Mouse (Mus musculus): ENCODE results near the gene 1700067P10Rik.

Gene 1700067P10Rik

GRCm38 (mm10) chr17:48089019-48089418 lies at the start of gene 1700067P10Rik:
Gene 1700067P10Rik, plus strand, starts transcription at chr17:48089319.
- DNase-seq = no peak

GRCm38 (mm10) chr17:48041351-48042287 lies 47.5 kb upstream of the 1700067P10Rik start:
- DNase-seq = no peak

GRCm38 (mm10) chr17:48043154-48043880 lies 45.8 kb upstream of the 1700067P10Rik start:
- DNase-seq = no peak

- peak; percentile 78 for DNase-seq
Measured at GRCm38 (mm10) chr17:48045631-48046030, 43.5 kb upstream of the 1700067P10Rik start.

GRCm38 (mm10) chr17:48051638-48052337 lies 37.3 kb upstream of the 1700067P10Rik start:
- DNase-seq = no peak

GRCm38 (mm10) chr17:48052338-48053067 lies 36.6 kb upstream of the 1700067P10Rik start:
- DNase-seq = no peak

GRCm38 (mm10) chr17:48053646-48054045 lies 35.5 kb upstream of the 1700067P10Rik start:
- DNase-seq = no peak

GRCm38 (mm10) chr17:48055076-48055816 lies 33.9 kb upstream of the 1700067P10Rik start:
- DNase-seq = no peak

GRCm38 (mm10) chr17:48057382-48057781 lies 31.7 kb upstream of the 1700067P10Rik start:
- no peak for DNase-seq

GRCm38 (mm10) chr17:48064196-48064843 lies 24.8 kb upstream of the 1700067P10Rik start:
- no peak for DNase-seq

GRCm38 (mm10) chr17:48065081-48065501 lies 24.0 kb upstream of the 1700067P10Rik start:
- DNase-seq = no peak

GRCm38 (mm10) chr17:48067083-48067614 lies 22.0 kb upstream of the 1700067P10Rik start:
- DNase-seq = no peak

- no peak for DNase-seq
Measured at GRCm38 (mm10) chr17:48067729-48068128, 21.4 kb upstream of the 1700067P10Rik start.

GRCm38 (mm10) chr17:48080626-48081025 lies 8.5 kb upstream of the 1700067P10Rik start:
- no peak for DNase-seq

GRCm38 (mm10) chr17:48089446-48089845 lies 327 bp downstream of the 1700067P10Rik start:
- DNase-seq = no peak

- DNase-seq = no peak
Measured at GRCm38 (mm10) chr17:48090305-48090704, 1.2 kb downstream of the 1700067P10Rik start.

- no peak for DNase-seq
Measured at GRCm38 (mm10) chr17:48093286-48093817, 4.2 kb downstream of the 1700067P10Rik start.

GRCm38 (mm10) chr17:48094820-48095680 lies 5.9 kb downstream of the 1700067P10Rik start:
- DNase-seq = no peak

- DNase-seq = no peak
Measured at GRCm38 (mm10) chr17:48095718-48096121, 6.6 kb downstream of the 1700067P10Rik start.

Data from right cerebral cortex, postnatal 14 days (tissue).